Mouse (Mus musculus): ENCODE data around the gene Olfr764-ps1.
"Not testable (repeated sequence)": the region's sequence is repeated elsewhere in the genome, so short reads cannot be mapped to it uniquely, and the experiment has no call there.

The Olfr764-ps1 gene

DNA sequence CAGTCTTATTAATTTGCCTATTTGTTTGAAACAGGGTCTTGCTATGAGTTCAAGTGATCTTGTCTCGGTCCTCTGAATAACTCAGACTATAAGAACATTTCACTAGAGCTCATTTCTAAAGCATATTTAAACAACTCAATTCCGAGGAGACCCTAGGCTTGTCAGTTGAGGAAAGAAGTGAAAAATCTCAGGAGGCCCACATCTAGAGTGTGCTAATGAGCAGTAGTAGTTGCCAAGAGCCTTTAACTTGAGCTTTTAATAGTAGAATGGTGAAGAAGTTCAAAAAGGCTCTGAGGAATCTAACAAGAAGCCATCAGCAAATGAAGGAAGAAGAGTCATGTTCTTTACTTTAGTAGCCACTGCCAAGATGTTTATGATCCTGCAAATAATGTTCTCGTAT lies at the start of gene Olfr764-ps1:
Olfr764-ps1 (minus strand) TSS at position 101 of the 400 bp plus-strand sequence.
- no peak for DNase-seq

DNA sequence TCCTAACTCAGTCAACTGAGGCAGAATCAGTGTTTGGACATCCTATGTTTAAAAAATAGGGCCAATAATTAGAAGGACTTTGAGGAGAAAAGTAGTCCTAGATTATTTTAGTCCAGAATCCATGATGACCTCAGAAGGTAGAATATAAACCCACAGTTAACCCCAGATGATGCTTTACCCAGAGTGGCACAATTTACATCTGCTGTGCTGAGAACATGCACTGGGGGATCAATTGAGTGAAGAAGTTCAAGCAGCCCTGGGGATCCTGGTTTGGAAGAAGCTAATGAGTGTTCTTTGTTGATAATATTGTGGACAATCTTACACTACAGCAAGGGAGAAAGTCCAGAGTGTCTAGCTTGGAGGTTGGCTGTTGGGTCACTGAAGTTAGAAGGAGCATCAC lies 43.1 kb upstream of the Olfr764-ps1 start, which contains the start of gene Olfr767:
Olfr767 (minus strand) TSS at position 101 of the 400 bp plus-strand sequence.
- not testable (repeated sequence) for DNase-seq

DNA sequence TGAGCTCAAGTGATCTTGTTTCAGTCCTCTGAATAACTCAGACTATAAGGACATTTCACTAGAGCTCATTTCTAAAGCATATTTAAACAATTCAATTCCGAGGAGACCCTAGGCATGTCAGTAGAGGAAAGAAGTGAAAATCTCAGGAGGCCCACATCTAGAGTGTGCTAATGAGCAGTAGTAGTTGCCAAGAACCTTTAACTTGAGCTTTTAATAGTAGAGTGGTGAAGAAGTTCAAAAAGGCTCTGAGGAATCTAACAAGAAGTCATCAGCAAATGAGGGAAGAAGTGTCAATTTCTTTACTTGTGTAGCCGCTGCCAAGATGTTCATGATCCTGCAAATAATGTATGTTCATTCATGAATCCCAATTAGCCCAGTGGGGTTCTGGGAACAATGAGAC lies 29.2 kb upstream of the Olfr764-ps1 start, which contains the start of gene Olfr766-ps1:
Olfr766-ps1 (minus strand) TSS at position 101 of the 400 bp plus-strand sequence.
- no peak for DNase-seq

DNA sequence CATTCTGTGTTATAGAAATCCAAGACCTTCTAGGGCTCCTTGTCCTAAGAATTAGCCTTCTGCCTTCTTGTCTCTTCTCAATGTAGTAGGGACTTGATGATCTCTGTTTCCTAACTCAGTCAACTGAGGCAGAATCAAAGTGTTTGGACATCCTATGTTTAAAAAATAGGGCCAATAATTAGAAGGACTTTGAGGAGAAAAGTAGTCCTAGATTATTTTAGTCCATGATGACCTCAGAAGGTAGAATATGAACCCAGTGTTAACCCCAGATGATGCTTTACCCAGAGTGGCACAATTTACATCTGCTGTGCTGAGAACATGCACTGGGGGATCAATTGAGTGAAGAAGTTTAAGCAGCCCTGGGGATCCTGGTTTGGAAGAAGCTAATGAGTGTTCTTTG lies 10.2 kb upstream of the Olfr764-ps1 start, which contains the start of gene Olfr765:
Olfr765 (minus strand) TSS at position 101 of the 400 bp plus-strand sequence.
- DNase-seq: not testable (repeated sequence)

DNA sequence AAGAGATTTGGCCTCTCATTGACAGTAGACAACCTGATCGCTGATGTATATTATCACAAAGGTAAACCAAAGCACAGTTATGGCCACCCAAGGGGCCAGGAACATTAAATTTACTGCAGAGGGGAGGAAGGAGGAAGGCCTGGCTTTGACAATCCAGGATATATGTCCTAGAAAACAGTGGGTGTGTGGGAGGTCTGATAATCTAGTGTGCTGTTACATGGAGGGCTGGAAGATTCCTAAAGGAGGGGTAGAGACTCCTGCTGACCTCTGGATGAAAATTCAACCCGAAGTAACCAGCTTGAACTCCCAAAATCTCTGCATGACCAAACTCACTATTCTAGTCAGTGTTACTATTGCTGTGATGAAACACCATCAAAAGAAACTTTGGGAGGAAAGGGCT lies 11.4 kb downstream of the Olfr764-ps1 start:
- DNase-seq: no peak

DNA sequence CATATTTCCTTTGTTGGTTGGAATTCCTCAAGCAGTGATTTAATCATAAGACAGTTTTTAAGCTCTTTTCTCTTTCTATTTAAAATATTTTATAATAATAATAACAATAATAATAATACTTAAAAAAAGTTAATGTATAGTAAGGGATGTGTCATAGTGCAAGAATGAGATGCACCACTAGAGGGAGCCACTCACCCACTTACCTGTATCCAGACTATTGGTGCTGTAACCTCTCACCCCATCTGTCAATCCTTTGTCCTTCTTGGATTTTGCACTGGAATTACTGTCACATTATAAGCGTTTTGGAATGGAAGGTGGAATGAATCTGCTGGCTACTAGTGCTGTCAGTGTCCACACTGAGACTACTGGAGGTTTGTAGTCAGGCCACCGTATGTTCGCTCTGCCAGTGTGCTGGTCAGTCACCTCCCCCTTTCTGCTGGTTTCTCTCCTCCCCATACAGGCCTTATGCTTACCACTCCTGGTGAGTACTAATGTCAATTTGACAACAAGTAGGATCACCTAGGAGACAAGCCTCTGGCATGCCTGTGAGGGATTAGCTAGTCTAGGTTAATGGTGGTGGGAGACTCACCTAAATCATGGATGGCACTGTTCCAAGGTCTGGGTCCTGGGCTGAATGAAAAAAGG lies 13.6 kb downstream of the Olfr764-ps1 start:
- peak; percentile 43 for DNase-seq

DNA sequence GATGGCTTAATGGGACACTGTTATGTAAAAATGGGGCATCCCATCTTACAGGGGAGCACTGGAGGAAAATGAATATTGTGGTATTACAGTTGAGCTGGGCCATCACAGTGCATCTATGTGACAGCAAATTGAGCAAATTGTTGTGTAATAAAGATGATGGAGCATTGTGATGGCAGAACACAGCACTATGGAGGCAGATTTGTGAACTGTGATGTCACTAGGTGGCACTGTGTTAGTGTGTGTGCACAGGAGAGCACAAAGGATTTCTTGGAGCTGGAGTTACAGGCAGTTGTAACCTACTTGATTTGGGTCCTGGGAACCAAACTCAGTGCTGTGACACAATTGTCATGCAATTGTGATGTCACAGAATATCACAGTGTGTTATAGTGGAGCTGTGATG lies 16.4 kb downstream of the Olfr764-ps1 start:
- no peak for DNase-seq

DNA sequence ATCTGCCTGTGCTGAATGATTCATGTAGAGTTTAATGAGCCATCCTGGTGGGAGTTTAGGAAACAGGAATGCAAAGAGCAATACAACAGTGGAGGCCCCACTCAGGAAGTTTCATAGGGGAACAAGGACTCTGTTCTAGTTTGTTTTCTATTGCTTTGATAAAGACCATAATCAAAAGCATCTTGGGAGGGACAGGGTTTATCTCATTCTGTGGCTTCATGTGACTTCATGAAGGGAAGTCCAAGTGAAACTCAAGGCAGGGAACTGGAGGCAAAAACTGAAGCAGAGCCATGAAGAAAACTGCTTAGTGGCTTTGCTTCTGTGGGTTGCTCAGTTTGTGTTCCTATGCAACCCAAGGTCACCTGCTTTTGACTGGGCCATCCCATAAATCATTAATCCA lies 25.2 kb downstream of the Olfr764-ps1 start:
- no peak for DNase-seq

DNA sequence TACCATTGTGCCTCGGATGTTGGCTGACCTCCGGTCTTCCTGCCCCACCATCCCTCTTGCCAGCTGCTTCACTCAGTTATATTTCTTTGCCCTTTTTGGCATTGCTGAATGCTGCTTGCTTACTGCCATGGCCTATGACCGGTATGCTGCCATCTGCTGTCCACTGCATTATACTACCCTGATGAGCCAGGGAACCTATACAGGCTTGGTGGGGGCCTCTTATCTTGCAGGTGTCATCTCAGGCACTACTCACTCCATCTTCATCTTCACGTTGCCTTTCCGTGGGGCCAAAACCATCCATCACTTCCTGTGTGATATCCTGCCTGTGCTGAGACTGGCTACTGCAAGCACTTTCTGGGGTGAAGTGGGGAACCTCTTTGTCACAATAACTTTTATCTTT lies 28.2 kb downstream of the Olfr764-ps1 start:
- not testable (repeated sequence) for DNase-seq

DNA sequence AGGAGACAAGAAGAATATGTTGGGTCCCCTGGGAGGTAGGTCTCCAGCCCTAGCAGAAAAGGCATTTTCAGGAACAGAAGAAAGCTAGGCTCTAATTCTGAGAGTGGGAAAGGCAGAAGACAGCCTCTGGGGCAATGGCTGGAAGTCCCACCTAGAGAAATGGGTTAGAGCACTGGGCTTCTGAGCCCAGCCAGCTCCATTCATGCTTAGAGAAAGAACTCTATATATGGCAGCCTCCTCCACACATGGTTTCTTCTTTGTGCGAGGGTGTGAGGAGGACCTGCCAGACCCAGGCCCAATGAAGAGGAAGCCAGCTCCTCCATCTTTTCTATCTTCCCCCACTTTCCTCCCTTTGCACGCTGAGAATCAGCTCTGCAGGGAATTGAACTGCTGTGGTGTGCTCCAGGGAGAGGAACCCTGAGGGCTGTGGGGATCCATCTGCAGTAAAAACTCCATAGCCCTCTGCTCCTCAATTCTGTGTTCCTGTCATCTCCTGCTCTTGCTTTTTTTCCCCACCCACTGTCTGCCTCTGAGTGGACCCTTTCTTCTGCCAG lies 29.3 kb downstream of the Olfr764-ps1 start, which contains the start of gene Olfr763:
Olfr763 (plus strand) TSS at position 504 of the 554 bp plus-strand sequence.
- DNase-seq: no peak

DNA sequence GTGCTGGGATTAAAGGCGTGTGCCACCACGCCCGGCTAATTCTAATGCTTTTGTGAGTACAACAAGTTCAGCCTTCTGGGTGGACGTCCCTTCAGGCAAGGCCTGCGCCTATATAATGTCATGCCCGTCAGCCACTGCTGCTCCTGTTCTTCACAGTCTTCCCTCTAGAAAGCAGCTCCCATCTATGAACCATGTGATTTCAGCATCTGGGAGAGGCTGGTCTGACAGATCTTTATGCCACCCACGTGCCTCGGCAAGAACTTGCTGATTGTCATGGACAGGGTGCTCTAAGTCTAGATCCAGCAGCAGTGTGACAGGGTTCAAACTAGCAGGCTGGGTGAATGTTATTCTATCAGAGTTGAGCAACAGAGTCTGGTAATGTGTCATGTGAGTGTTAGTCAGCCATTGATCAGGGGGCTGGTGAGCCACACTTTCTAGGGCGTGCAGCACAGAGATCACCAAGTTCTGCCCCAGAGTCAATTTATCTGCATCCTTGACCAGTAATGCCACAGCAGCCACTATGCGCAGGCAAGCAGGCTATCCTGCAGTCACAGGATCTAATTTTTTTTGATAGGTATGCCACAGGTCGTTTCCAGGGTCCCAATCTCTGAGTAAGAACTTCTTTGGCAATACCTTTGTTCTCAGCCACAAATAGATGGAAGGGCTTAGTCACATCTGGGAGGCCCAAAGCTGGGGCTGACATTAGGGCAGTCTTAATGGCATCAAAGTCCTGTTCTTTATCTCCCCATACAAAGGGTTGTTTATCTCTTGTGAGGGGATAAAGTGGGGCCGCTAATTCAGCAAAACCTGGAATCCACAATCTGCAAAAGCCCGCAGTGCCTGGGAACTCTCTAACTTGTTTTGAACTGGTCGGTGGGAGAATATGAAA lies 35.4 kb downstream of the Olfr764-ps1 start:
- DNase-seq: no peak

DNA sequence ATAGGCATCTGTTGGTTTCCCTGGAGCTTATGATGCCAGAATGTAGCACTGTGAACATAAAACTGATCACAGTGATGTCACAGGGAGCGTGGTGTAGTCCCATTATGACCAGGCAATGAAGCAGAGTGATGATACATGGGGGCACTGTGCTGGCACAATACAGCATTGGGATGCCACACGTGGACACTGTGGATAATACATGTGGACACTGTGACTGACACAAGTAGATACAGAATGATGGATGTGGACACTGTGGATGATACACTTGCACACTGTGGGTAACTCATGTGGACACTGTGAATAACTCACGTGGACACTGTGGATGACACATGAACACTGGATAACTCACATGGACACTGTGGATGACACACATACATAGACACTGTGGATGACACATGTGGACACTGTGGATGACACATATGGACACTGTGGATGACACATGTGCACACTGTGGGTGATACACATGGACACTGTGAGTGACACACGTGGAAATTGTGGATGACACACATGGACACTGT lies 43.1 kb downstream of the Olfr764-ps1 start:
- DNase-seq: no peak

DNA sequence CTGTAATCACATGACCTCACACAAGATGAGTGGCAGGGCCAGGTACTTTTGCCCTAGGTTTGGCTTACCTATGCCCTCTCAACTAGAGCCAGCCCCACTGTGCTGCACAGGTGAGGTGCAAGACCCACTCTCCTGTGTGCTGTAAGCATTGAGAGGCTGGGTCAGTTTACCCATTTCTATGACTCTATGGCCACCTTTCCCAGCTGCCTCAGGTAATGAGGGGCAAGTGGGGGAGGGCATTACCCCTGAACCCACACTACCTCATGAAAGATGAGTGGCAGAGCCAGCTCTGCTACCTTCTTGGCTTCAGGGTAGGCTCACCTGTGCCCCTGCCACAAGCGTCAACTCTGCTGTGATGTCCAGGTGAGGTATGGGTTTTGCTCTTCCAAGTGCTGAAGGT lies 43.9 kb downstream of the Olfr764-ps1 start:
- DNase-seq: no peak

DNA sequence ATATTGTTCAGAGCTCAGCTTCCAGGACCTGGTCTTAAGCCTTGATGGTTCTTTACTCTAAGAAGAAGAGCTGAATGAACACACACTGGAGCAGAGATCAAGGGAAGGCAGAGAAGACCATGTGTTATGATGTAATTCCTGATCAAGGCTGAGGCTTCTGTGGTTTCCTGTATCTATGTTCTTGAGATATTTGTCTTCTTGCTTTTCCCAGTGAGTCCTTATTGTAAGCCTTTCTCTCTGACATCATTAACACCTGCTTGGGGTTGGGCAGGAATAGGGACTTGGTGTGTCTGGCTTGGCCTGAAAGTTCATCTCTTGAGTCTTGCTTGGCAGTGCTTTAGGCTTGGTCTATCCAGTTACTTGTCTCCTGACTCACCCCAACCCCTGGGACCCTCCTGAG lies 48.7 kb downstream of the Olfr764-ps1 start:
- DNase-seq: no peak

DNA sequence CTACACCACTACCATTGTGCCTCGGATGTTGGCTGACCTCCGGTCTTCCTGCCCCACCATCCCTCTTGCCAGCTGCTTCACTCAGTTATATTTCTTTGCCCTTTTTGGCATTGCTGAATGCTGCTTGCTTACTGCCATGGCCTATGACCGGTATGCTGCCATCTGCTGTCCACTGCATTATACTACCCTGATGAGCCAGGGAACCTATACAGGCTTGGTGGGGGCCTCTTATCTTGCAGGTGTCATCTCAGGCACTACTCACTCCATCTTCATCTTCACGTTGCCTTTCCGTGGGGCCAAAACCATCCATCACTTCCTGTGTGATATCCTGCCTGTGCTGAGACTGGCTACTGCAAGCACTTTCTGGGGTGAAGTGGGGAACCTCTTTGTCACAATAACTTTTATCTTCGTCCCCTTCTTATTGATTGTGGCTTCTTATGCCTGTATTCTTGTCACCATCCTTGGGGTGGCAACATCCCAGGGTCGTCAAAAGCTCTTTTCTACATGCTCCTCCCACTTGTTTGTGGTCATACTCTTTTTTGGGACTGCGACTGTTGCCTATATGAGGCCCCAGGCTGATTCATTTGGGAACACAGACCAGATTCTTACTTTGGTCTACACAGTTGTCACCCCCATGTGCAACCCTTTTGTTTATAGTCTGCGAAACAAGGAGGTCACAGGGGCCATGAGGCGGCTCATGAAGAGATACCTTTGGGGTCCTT lies 49.4 kb downstream of the Olfr764-ps1 start:
- not testable (repeated sequence) for DNase-seq

DNA sequence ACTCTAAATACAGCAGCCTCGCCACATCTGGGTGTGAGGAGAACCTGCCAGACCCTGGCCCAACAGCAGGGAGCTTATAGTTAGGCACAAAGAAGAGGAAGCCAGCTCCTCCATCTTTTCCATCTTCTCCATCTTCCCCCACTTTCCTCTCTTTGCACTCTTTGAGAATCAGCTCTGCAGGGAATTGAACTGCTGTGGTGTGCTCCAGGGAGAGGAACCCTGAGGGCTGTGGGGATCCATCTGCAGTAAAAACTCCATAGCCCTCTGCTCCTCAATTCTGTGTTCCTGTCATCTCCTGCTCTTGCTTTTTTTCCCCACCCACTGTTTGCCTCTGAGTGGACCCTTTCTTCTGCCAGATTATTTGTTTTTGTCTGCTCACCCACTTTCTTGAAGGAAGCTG lies 50.6 kb downstream of the Olfr764-ps1 start, which contains the start of gene Olfr9:
Olfr9 (plus strand) TSS at position 301 of the 400 bp plus-strand sequence.
- DNase-seq: not testable (repeated sequence)

All from liver (tissue).